Mouse (Mus musculus): ENCODE data around the gene C1s2. TPM values are rescaled to one million over a fixed set of nuclear protein-coding genes. Genes with fewer than 3 reads are reported as not detected.
"Not testable (repeated sequence)": the region's sequence is repeated elsewhere in the genome, so short reads cannot be mapped to it uniquely, and the experiment has no call there.

C1s2 gene
- polyA plus RNA-seq, 1 experiment from 2014 or later: 0.08 TPM

DNA sequence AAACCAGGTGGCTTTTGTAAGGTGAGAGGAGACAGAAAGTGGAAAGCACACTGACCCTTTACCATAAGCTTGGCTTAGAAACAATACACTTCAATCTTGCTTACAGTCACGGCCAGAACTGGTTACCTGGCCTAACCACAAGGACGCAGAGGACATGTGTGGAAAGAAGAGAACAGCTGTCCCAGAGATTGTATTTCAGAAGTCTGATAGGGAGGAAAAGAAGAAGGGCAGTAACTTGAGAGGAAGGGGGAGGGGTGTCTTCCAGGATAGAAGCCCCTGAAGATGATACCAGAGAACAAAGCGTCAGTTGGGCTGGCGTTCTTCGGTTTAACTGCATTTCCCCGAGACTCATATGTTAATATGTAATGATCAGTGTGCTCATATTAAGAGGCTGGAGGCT is 20.0 kb upstream of the C1s2 start:
- Histone ChIP-seq H3K9ac (replicated peaks; ENCODE audit: low read depth, low read length) (no peak overlapping the region), H3K36me3 (ENCODE audit: control insufficient read depth, insufficient read depth) (no peaks in the 10 kb centered on the region), H3K27me3 (replicated peaks; ENCODE audit: control insufficient read depth, insufficient read depth, low read length) (no peaks in the 10 kb centered on the region), H3K4me2 (ENCODE audit: low read length) (no peak overlapping the region), H3K4me3 (replicated peaks; ENCODE audit: low read length) (no peak overlapping the region), H3K27ac (ENCODE audit: low read length) (no peak overlapping the region), H3K9me3 (ENCODE audit: control insufficient read depth, low read length) (no peaks in the 10 kb centered on the region), H3K4me1 (replicated peaks; ENCODE audit: control insufficient read depth, insufficient read depth, low read length) (no peaks in the 10 kb centered on the region)
- WGBS: 85% methylated on average over 6 of the region's 6 CpGs
- ATAC-seq: no peak

- H3K27ac ChIP-seq (ENCODE audit: low read length): no peak overlapping the region
- no peaks in the 10 kb centered on the region for H3K4me1 ChIP-seq (replicated peaks; ENCODE audit: control insufficient read depth, insufficient read depth, low read length)
- H3K4me2 ChIP-seq (ENCODE audit: low read length): no peak overlapping the region
- no peak for ATAC-seq
- H3K9me3 ChIP-seq (ENCODE audit: control insufficient read depth, low read length): no peaks in the 10 kb centered on the region
- no peaks in the 10 kb centered on the region for H3K36me3 ChIP-seq (ENCODE audit: control insufficient read depth, insufficient read depth)
- H3K4me3 ChIP-seq (replicated peaks; ENCODE audit: low read length): no peak overlapping the region
- no peak overlapping the region for H3K9ac ChIP-seq (replicated peaks; ENCODE audit: low read depth, low read length)
- 64% methylated on average over 1 of the region's 1 CpGs for WGBS
- no peaks in the 10 kb centered on the region for H3K27me3 ChIP-seq (replicated peaks; ENCODE audit: control insufficient read depth, insufficient read depth, low read length)
These were observed 10.5 kb upstream of the C1s2 start for GRCm38 (mm10) chr6:124646394-124646793.

- no peak overlapping the region for H3K4me3 ChIP-seq (replicated peaks; ENCODE audit: low read length)
- no peaks in the 10 kb centered on the region for H3K36me3 ChIP-seq (ENCODE audit: control insufficient read depth, insufficient read depth)
- H3K27ac ChIP-seq (ENCODE audit: low read length): no peak overlapping the region
- no peaks in the 10 kb centered on the region for H3K4me1 ChIP-seq (replicated peaks; ENCODE audit: control insufficient read depth, insufficient read depth, low read length)
- no peak overlapping the region for H3K9ac ChIP-seq (replicated peaks; ENCODE audit: low read depth, low read length)
- WGBS: 41% methylated on average over 8 of the region's 8 CpGs
- no peaks in the 10 kb centered on the region for H3K27me3 ChIP-seq (replicated peaks; ENCODE audit: control insufficient read depth, insufficient read depth, low read length)
- no peak overlapping the region for H3K4me2 ChIP-seq (ENCODE audit: low read length)
- no peak for ATAC-seq
- no peaks in the 10 kb centered on the region for H3K9me3 ChIP-seq (ENCODE audit: control insufficient read depth, low read length)
These were observed 5.1 kb upstream of the C1s2 start for GRCm38 (mm10) chr6:124640997-124641396.

GRCm38 (mm10) chr6:124640041-124640440 is 4.2 kb upstream of the C1s2 start:
- no peak overlapping the region for H3K4me3 ChIP-seq (replicated peaks; ENCODE audit: low read length)
- WGBS: 81% methylated on average over 3 of the region's 4 CpGs
- ATAC-seq: no peak
- no peak overlapping the region for H3K27ac ChIP-seq (ENCODE audit: low read length)
- no peak overlapping the region for H3K9ac ChIP-seq (replicated peaks; ENCODE audit: low read depth, low read length)
- H3K4me2 ChIP-seq (ENCODE audit: low read length): no peak overlapping the region
- no peaks in the 10 kb centered on the region for H3K4me1 ChIP-seq (replicated peaks; ENCODE audit: control insufficient read depth, insufficient read depth, low read length)
- H3K9me3 ChIP-seq (ENCODE audit: control insufficient read depth, low read length): no peaks in the 10 kb centered on the region
- no peaks in the 10 kb centered on the region for H3K27me3 ChIP-seq (replicated peaks; ENCODE audit: control insufficient read depth, insufficient read depth, low read length)
- no peaks in the 10 kb centered on the region for H3K36me3 ChIP-seq (ENCODE audit: control insufficient read depth, insufficient read depth)

DNA sequence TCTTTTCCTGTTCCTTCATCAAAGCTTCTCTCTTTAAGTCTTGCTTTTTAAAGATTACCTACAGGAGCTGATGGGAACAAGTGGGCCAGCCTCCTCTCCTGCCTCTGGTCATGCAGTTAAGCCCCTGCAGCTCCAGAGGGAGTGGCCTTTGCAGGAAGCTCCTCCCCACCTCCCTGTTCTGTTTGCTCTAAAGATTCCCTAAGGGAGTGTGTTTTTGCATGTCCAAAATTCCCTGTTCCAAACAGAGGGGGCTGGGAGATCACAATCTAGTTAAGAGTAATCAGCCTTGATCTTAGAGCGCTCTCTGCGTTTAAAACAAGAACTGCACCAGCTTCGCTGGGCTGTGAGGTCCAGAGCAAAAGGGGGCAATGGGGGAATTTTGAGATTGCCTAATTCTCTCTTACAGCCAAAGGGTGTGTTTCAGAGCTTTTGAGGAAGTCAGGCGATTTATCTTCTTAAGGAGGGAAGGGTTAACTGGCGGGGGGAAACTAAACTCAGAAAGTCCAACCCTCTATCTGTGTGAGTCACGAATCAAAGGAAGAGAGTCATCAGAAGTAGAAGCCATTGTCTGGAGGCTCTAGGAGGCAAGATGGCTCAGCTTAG is 1.1 kb upstream of the C1s2 start:
- not testable (repeated sequence) for H3K9me3 ChIP-seq (ENCODE audit: control insufficient read depth, low read length); ATAC-seq; H3K27ac ChIP-seq (ENCODE audit: low read length); H3K4me1 ChIP-seq (replicated peaks; ENCODE audit: control insufficient read depth, insufficient read depth, low read length); H3K4me2 ChIP-seq (ENCODE audit: low read length); H3K27me3 ChIP-seq (replicated peaks; ENCODE audit: control insufficient read depth, insufficient read depth, low read length); H3K9ac ChIP-seq (replicated peaks; ENCODE audit: low read depth, low read length); H3K36me3 ChIP-seq (ENCODE audit: control insufficient read depth, insufficient read depth); H3K4me3 ChIP-seq (replicated peaks; ENCODE audit: low read length)
- WGBS: 40% methylated on average over 6 of the region's 6 CpGs

- 95% methylated on average over 4 of the region's 4 CpGs for WGBS
- H3K9me3 ChIP-seq (ENCODE audit: control insufficient read depth, low read length): no peaks in the 10 kb centered on the region
- H3K4me1 ChIP-seq (replicated peaks; ENCODE audit: control insufficient read depth, insufficient read depth, low read length): no peaks in the 10 kb centered on the region
- H3K36me3 ChIP-seq (ENCODE audit: control insufficient read depth, insufficient read depth): no peaks in the 10 kb centered on the region
- no peak overlapping the region for H3K4me3 ChIP-seq (replicated peaks; ENCODE audit: low read length)
- no peak overlapping the region for H3K4me2 ChIP-seq (ENCODE audit: low read length)
- H3K9ac ChIP-seq (replicated peaks; ENCODE audit: low read depth, low read length): no peak overlapping the region
- ATAC-seq: no peak
- H3K27me3 ChIP-seq (replicated peaks; ENCODE audit: control insufficient read depth, insufficient read depth, low read length): no peaks in the 10 kb centered on the region
- no peak overlapping the region for H3K27ac ChIP-seq (ENCODE audit: low read length)
These were observed 5.1 kb downstream of the C1s2 start for GRCm38 (mm10) chr6:124630763-124631162.

- WGBS: 46% methylated on average over 1 of the region's 1 CpGs
- not testable (repeated sequence) for H3K4me1 ChIP-seq (replicated peaks; ENCODE audit: control insufficient read depth, insufficient read depth, low read length); H3K27ac ChIP-seq (ENCODE audit: low read length); H3K27me3 ChIP-seq (replicated peaks; ENCODE audit: control insufficient read depth, insufficient read depth, low read length); H3K36me3 ChIP-seq (ENCODE audit: control insufficient read depth, insufficient read depth); H3K4me2 ChIP-seq (ENCODE audit: low read length); ATAC-seq; H3K4me3 ChIP-seq (replicated peaks; ENCODE audit: low read length); H3K9me3 ChIP-seq (ENCODE audit: control insufficient read depth, low read length); H3K9ac ChIP-seq (replicated peaks; ENCODE audit: low read depth, low read length)
These were observed 9.7 kb downstream of the C1s2 start for GRCm38 (mm10) chr6:124626184-124626583.

GRCm38 (mm10) chr6:124625612-124626011 is 10.3 kb downstream of the C1s2 start:
- Histone ChIP-seq H3K9me3 (ENCODE audit: control insufficient read depth, low read length) (no peaks in the 10 kb centered on the region), H3K27ac (ENCODE audit: low read length) (no peak overlapping the region), H3K27me3 (replicated peaks; ENCODE audit: control insufficient read depth, insufficient read depth, low read length) (no peaks in the 10 kb centered on the region), H3K4me1 (replicated peaks; ENCODE audit: control insufficient read depth, insufficient read depth, low read length) (no peaks in the 10 kb centered on the region), H3K9ac (replicated peaks; ENCODE audit: low read depth, low read length) (no peak overlapping the region), H3K4me2 (ENCODE audit: low read length) (no peak overlapping the region), H3K36me3 (ENCODE audit: control insufficient read depth, insufficient read depth) (no peaks in the 10 kb centered on the region), H3K4me3 (replicated peaks; ENCODE audit: low read length) (no peak overlapping the region)
- ATAC-seq: no peak
- WGBS: 91% methylated on average over 13 of the region's 13 CpGs

DNA sequence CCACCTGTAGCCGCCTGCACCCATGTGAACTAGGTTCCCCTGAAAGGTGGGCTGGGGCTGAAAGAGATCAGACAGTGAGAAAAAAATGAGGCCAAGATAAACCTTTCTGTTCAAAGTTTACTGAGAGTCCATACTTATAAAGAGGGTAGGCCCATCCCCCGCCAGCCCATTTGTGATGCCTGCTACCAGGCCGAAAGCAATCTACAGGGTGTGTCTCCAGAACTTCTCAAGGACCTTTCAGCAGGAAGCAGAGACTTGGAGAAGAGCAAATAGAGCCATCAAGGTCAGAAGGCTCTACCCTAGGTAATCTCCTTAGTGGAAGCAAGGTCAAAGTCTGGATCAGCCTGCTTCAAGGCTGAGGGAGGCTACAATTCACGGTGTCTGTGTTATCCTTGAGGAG is 33.9 kb downstream of the C1s2 start:
- WGBS: 96% methylated on average over 4 of the region's 4 CpGs
- Histone ChIP-seq H3K4me2 (ENCODE audit: low read length) (no peak overlapping the region), H3K27ac (ENCODE audit: low read length) (no peak overlapping the region), H3K36me3 (ENCODE audit: control insufficient read depth, insufficient read depth) (no peaks in the 10 kb centered on the region), H3K9me3 (ENCODE audit: control insufficient read depth, low read length) (no peaks in the 10 kb centered on the region), H3K4me3 (replicated peaks; ENCODE audit: low read length) (no peak overlapping the region), H3K4me1 (replicated peaks; ENCODE audit: control insufficient read depth, insufficient read depth, low read length) (no peaks in the 10 kb centered on the region), H3K27me3 (replicated peaks; ENCODE audit: control insufficient read depth, insufficient read depth, low read length) (no peaks in the 10 kb centered on the region), H3K9ac (replicated peaks; ENCODE audit: low read depth, low read length) (no peak overlapping the region)
- no peak for ATAC-seq

DNA sequence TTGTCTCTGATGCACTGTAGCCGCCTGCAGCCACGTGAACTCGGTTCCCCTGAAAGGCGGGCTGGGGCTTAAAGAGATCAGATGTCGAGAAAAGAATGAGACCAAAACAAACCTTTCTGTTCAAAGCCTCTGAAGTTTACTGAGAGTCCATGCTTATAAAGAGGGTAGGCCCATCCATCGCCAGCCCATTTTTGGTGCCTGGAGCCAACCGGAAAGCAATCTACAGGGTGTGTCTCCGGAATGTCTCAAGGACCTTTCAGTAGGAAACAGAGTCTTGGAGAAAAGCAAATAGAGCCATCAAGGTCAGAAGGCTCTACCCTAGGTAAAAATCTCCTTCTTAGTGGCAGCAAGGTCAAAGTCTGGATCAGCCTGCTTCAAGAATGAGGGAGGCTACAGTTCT is 42.8 kb downstream of the C1s2 start:
- no peak for ATAC-seq
- Histone ChIP-seq H3K9me3 (ENCODE audit: control insufficient read depth, low read length) (no peaks in the 10 kb centered on the region), H3K4me3 (replicated peaks; ENCODE audit: low read length) (no peak overlapping the region), H3K36me3 (ENCODE audit: control insufficient read depth, insufficient read depth) (no peaks in the 10 kb centered on the region), H3K27me3 (replicated peaks; ENCODE audit: control insufficient read depth, insufficient read depth, low read length) (no peaks in the 10 kb centered on the region), H3K4me1 (replicated peaks; ENCODE audit: control insufficient read depth, insufficient read depth, low read length) (no peaks in the 10 kb centered on the region), H3K9ac (replicated peaks; ENCODE audit: low read depth, low read length) (no peak overlapping the region), H3K27ac (ENCODE audit: low read length) (no peak overlapping the region), H3K4me2 (ENCODE audit: low read length) (no peak overlapping the region)
- 74% methylated on average over 8 of the region's 8 CpGs for WGBS
